Mouse (Mus musculus) spleen, adult 2 months (tissue): Measurements from ENCODE around the gene Csf2ra.
"Not testable (repeated sequence)": the region's sequence is repeated elsewhere in the genome, so short reads cannot be mapped to it uniquely, and the experiment has no call there.

Source experiments
- CTCF ChIP-seq: fragments of 200-500 bp; IDR thresholded peaks from 2 replicates; pipeline ENCODE4 v1.5.1; 2011; ENCODE audit warnings: mild to moderate bottlenecking, inconsistent platforms; ENCODE audit not compliant: insufficient read depth, insufficient read length, insufficient replicate concordance; ENCODE audit errors: extremely low read depth
- POLR2A ChIP-seq: fragments of 200-500 bp; IDR thresholded peaks from 2 replicates; pipeline ENCODE4 v1.6.1; 2011; ENCODE audit warnings: low read depth, low read length, inconsistent platforms

GRCm38 (mm10) chr19:61247334-61247733 lies 19.1 kb upstream of the Csf2ra start:
- TF ChIP-seq CTCF, POLR2A: not testable (repeated sequence)
